In the genomic region with DNA sequence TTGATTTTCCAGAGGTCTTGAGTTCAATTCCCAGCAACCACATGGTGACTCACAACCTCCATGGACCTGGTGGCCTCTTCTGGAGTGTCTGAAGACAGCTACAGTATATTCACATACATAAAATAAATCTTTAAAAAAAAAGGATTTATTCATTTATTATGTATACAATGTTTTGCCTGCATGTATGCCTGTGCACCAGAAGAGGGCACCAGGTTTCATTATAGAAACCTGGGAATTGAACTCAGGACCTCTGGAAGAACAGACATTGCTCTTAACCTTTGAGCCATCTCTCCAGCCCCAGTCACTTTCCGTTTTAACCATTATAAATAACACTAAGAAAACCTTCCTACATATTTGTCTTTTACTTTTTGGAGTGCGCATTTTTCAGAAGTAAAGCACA, we compare ENCODE assay signal across 23 mouse cellular contexts. TPM values are rescaled to one million over a fixed set of nuclear protein-coding genes. Genes with fewer than 3 reads are reported as not detected.
A peak's percentile ranks its signal among the peaks of the same experiment; 100 is the strongest.
DNase-seq lines count a peak whose midpoint lies in the region; ATAC-seq and TF ChIP-seq lines count a peak whose summit lies in the region.
"Had no signal": no experiment of that assay in that cellular context is flagged by ENCODE, and none has a peak within 500 bp of the region (broad histone marks: within the 10 kb centered on the region; RNA-seq: fewer than 3 reads in every experiment).

No protein-coding gene starts in this region.

- H3K27me3 ChIP-seq in heart, adult 2 months (ENCODE audit: control insufficient read depth, insufficient read depth, low read length), result no peaks in the 10 kb centered on the region
- H3K27me3 ChIP-seq in midbrain, postnatal 0 days (ENCODE audit: insufficient read depth, low read length), result no peaks in the 10 kb centered on the region
- no peaks in the 10 kb centered on the region for H3K27me3 ChIP-seq in midbrain, embryonic 16.5 days (ENCODE audit: control insufficient read depth, insufficient read depth, low read depth, low read length)
- H3K27me3 ChIP-seq: embryonic facial prominence, embryonic 15.5 days; heart, embryonic 12.5 days; hindbrain, embryonic 15.5 days; liver, embryonic 15.5 days; stomach, embryonic 15.5 days had no signal

- H3K4me1 ChIP-seq in heart, adult 2 months (ENCODE audit: control insufficient read depth, insufficient read depth, low read length), result no peaks in the 10 kb centered on the region
- no peaks in the 10 kb centered on the region for H3K4me1 ChIP-seq in midbrain, postnatal 0 days (ENCODE audit: insufficient read depth, low read length)
- H3K4me1 ChIP-seq in midbrain, embryonic 16.5 days (ENCODE audit: control insufficient read depth, insufficient read depth, low read length), result no peaks in the 10 kb centered on the region
- H3K4me1 ChIP-seq: embryonic facial prominence, embryonic 15.5 days; hindbrain, embryonic 15.5 days; stomach, embryonic 15.5 days had no signal

- intact Hi-C loops in heart, adult 2 months (cut with DNase I), result loop anchor here (2.0 to 5.0 kb wide), 2 partner anchors 60 to 116 kb away; a partner anchor contains a TSS
- intact Hi-C loops in left cerebral cortex, adult 2 months (cut with DNase I), result loop anchor here (5.0 kb wide), 1 partner anchor 115 kb away; no protein-coding TSS in a partner anchor

- no peak for TF ChIP-seq EP300 in heart, adult 2 months (IDR thresholded peaks at IDR 0.05; ENCODE audit: insufficient read depth, low read depth, low read length)

- WGBS in heart, adult 2 months, result 99% methylated on average over 2 of the region's 2 CpGs
- WGBS in midbrain, postnatal 0 days, result 98% methylated on average over 2 of the region's 2 CpGs
- 98% methylated on average over 2 of the region's 2 CpGs for WGBS in midbrain, embryonic 16.5 days

- no peak overlapping the region for H3K4me2 ChIP-seq in midbrain, postnatal 0 days (ENCODE audit: low read depth, low read length, poor library complexity, severe bottlenecking)
- H3K4me2 ChIP-seq in midbrain, embryonic 16.5 days (ENCODE audit: low read length), result no peak overlapping the region
- H3K4me2 ChIP-seq: embryonic facial prominence, embryonic 15.5 days; heart, embryonic 12.5 days; hindbrain, embryonic 15.5 days; liver, embryonic 15.5 days; stomach, embryonic 15.5 days had no signal

- H3K4me3 ChIP-seq in heart, adult 2 months, result no peak overlapping the region
- H3K4me3 ChIP-seq in left cerebral cortex, adult 2 months, result no peak overlapping the region
- no peak overlapping the region for H3K4me3 ChIP-seq in midbrain, postnatal 0 days (ENCODE audit: low read depth, low read length)
- no peak overlapping the region for H3K4me3 ChIP-seq in midbrain, embryonic 16.5 days (ENCODE audit: low read depth, low read length)
- H3K4me3 ChIP-seq: embryonic facial prominence, embryonic 10.5 days; embryonic facial prominence, embryonic 15.5 days; heart, embryonic 12.5 days; hindbrain, embryonic 10.5 days; hindbrain, embryonic 15.5 days; liver, embryonic 15.5 days; stomach, embryonic 15.5 days had no signal

- no peaks in the 10 kb centered on the region for H3K36me3 ChIP-seq in heart, adult 2 months (ENCODE audit: control insufficient read depth, insufficient read depth, low read length)
- peaks cover 5% of the 10 kb centered on the region; the same call in 1 of the 2 replicates for H3K36me3 ChIP-seq in midbrain, postnatal 0 days (ENCODE audit: insufficient read depth, low read length)
- no peaks in the 10 kb centered on the region for H3K36me3 ChIP-seq in midbrain, embryonic 16.5 days (ENCODE audit: control insufficient read depth, insufficient read depth, low read length)

- H3K79me2 ChIP-seq in heart, adult 2 months (replicated peaks; ENCODE audit: control insufficient read depth, insufficient read depth, low read length), result no peaks in the 10 kb centered on the region

- H3K9ac ChIP-seq in heart, adult 2 months (ENCODE audit: low read depth, low read length), result no peak overlapping the region
- H3K9ac ChIP-seq in midbrain, postnatal 0 days (replicated peaks; ENCODE audit: low read length, poor library complexity, severe bottlenecking), result no peak overlapping the region
- H3K9ac ChIP-seq in midbrain, embryonic 16.5 days (ENCODE audit: low read depth, low read length), result no peak overlapping the region
- H3K9ac ChIP-seq: embryonic facial prominence, embryonic 15.5 days; heart, embryonic 12.5 days; hindbrain, embryonic 15.5 days; liver, embryonic 15.5 days; stomach, embryonic 15.5 days had no signal

- ATAC-seq in midbrain, postnatal 0 days (ENCODE audit: low FRiP score), result no peak
- no peak for ATAC-seq in midbrain, embryonic 16.5 days
- no peak for ATAC-seq in frontal cortex, adult (ENCODE audit: low TSS enrichment)
- ATAC-seq: CD4-positive, CD25-positive, alpha-beta regulatory T cell, adult 4 months; forebrain, embryonic 14.5 days had no signal

- TF ChIP-seq CTCF in heart, adult 2 months (IDR thresholded peaks at IDR 0.05), result peak; percentile 61
- peak; percentile 35 for TF ChIP-seq CTCF in left cerebral cortex, adult 2 months (IDR thresholded peaks at IDR 0.05)
- peak; percentile 38 for TF ChIP-seq CTCF in midbrain, postnatal 0 days (IDR thresholded peaks at IDR 0.05)

- H3K9me3 ChIP-seq in midbrain, postnatal 0 days (ENCODE audit: low read length), result no peaks in the 10 kb centered on the region
- no peaks in the 10 kb centered on the region for H3K9me3 ChIP-seq in midbrain, embryonic 16.5 days (replicated peaks; ENCODE audit: control insufficient read depth, low read length, poor library complexity, severe bottlenecking)
- H3K9me3 ChIP-seq: embryonic facial prominence, embryonic 10.5 days; embryonic facial prominence, embryonic 15.5 days; hindbrain, embryonic 10.5 days; hindbrain, embryonic 15.5 days; liver, embryonic 15.5 days; stomach, embryonic 15.5 days had no signal

- no peak for TF ChIP-seq POLR2A in heart, adult 2 months (IDR thresholded peaks at IDR 0.05; ENCODE audit: insufficient read depth, low read depth, low read length)

- no peak for DNase-seq in heart, adult 2 months
- DNase-seq in heart, adult 18-20 months, result no peak
- DNase-seq in left cerebral cortex, adult 2 months (ENCODE audit: extremely low spot score in 1 of 2, low spot score in 2 of 2), result no peak
- no peak for DNase-seq in left cerebral cortex, adult 9 months (ENCODE audit: low spot score in 2 of 2)
- DNase-seq in midbrain, postnatal 0 days (ENCODE audit: low spot score), result no peak
- DNase-seq: adrenal gland, adult 8-10 months; cerebellum, adult 2 months; gastrocnemius, postnatal 14 days; heart, adult 11 months; left cerebral cortex, postnatal 4 days; midbrain, embryonic 14.5 days; right cerebral cortex, postnatal 25 days had no signal

- H3K27ac ChIP-seq in heart, adult 2 months, result no peak overlapping the region
- no peak overlapping the region for H3K27ac ChIP-seq in left cerebral cortex, adult 2 months
- no peak overlapping the region for H3K27ac ChIP-seq in midbrain, postnatal 0 days (ENCODE audit: low read depth, low read length)
- H3K27ac ChIP-seq in midbrain, embryonic 16.5 days (ENCODE audit: low read length), result no peak overlapping the region
- H3K27ac ChIP-seq: embryonic facial prominence, embryonic 10.5 days; embryonic facial prominence, embryonic 15.5 days; hindbrain, embryonic 10.5 days; hindbrain, embryonic 15.5 days; liver, embryonic 15.5 days; stomach, embryonic 15.5 days had no signal

RNA-seq across cellular contexts. Expression of a gene that starts 13.7 kb away (rescaled TPM):
- 1 to 10 TPM; 6.2 to 9.1 TPM for total RNA-seq in heart, adult 2 months (2021)
- 7.4 and 12.7 TPM in 2 replicates for polyA plus RNA-seq in heart, adult 2 months (2012; rRNA removed)
- total RNA-seq in heart, adult 18-20 months (2021), result 1 to 10 TPM; 7.3 to 8.4 TPM
- total RNA-seq in left cerebral cortex, adult 2 months (2021), result 10 to 100 TPM; 11.8 to 12.5 TPM
- 9.7 and 11.0 TPM in 2 replicates for total RNA-seq in midbrain, postnatal 0 days (2014; rRNA removed)
- 11.0 and 11.6 TPM in 2 replicates for polyA plus RNA-seq in midbrain, postnatal 0 days (2015; fragmentation: Nextera tagmentation; extraction: Ambion mirVana)
- polyA plus RNA-seq in midbrain, embryonic 16.5 days (2015; fragmentation: Nextera tagmentation; extraction: Ambion mirVana), result 12.7 and 14.4 TPM in 2 replicates

RNA-seq across cellular contexts. Expression of a gene that starts 15.4 kb away (rescaled TPM):
- 1 to 10 TPM in 1 of 2 experiments, under 1 TPM in 1; 0.50 to 1.1 TPM for total RNA-seq in heart, adult 2 months (2021)
- polyA plus RNA-seq in heart, adult 2 months (2012; rRNA removed), result 2.4 and 3.6 TPM in 2 replicates
- total RNA-seq in heart, adult 18-20 months (2021), result under 1 TPM in 1 of 2 experiments, not detected in 1; 0.74 TPM
- 10 to 100 TPM; 43.7 to 48.3 TPM for total RNA-seq in left cerebral cortex, adult 2 months (2021)
- total RNA-seq in midbrain, postnatal 0 days (2014; rRNA removed), result 55.5 and 82.1 TPM in 2 replicates
- polyA plus RNA-seq in midbrain, postnatal 0 days (2015; fragmentation: Nextera tagmentation; extraction: Ambion mirVana), result 80.5 and 83.8 TPM in 2 replicates
- 36.7 and 43.0 TPM in 2 replicates for polyA plus RNA-seq in midbrain, embryonic 16.5 days (2015; fragmentation: Nextera tagmentation; extraction: Ambion mirVana)
- polyA plus RNA-seq: CD4-positive, CD25-positive, alpha-beta regulatory T cell, adult 4 months had no signal

RNA-seq across cellular contexts. Expression of a gene that starts 17.3 kb away (rescaled TPM):
- total RNA-seq in heart, adult 2 months (2021), result 1 to 10 TPM in 1 of 2 experiments, under 1 TPM in 1; 0.55 to 2.3 TPM
- 1.7 and 2.0 TPM in 2 replicates for polyA plus RNA-seq in heart, adult 2 months (2012; rRNA removed)
- total RNA-seq in heart, adult 18-20 months (2021), result under 1 TPM; 0.52 to 0.93 TPM
- total RNA-seq in left cerebral cortex, adult 2 months (2021), result under 1 TPM; 0.75 to 0.93 TPM
- total RNA-seq in midbrain, postnatal 0 days (2014; rRNA removed), result 1.1 and 2.5 TPM in 2 replicates
- 1.3 and 1.5 TPM in 2 replicates for polyA plus RNA-seq in midbrain, postnatal 0 days (2015; fragmentation: Nextera tagmentation; extraction: Ambion mirVana)
- 2.9 and 3.0 TPM in 2 replicates for polyA plus RNA-seq in midbrain, embryonic 16.5 days (2015; fragmentation: Nextera tagmentation; extraction: Ambion mirVana)

RNA-seq across cellular contexts. Expression of a gene that starts 39.5 kb away (rescaled TPM):
- 10 to 100 TPM; 42.0 to 42.8 TPM for total RNA-seq in heart, adult 2 months (2021)
- polyA plus RNA-seq in heart, adult 2 months (2012; rRNA removed), result 31.5 and 46.8 TPM in 2 replicates
- total RNA-seq in heart, adult 18-20 months (2021), result 10 to 100 TPM; 41.5 TPM
- 10 to 100 TPM; 75.5 to 85.2 TPM for total RNA-seq in left cerebral cortex, adult 2 months (2021)
- total RNA-seq in midbrain, postnatal 0 days (2014; rRNA removed), result 72.9 and 84.7 TPM in 2 replicates
- 299 and 341 TPM in 2 replicates for polyA plus RNA-seq in midbrain, postnatal 0 days (2015; fragmentation: Nextera tagmentation; extraction: Ambion mirVana)
- polyA plus RNA-seq in midbrain, embryonic 16.5 days (2015; fragmentation: Nextera tagmentation; extraction: Ambion mirVana), result 204 TPM in 2 replicates

RNA-seq across cellular contexts. Expression of a gene that starts 50.7 kb away (rescaled TPM):
- total RNA-seq in heart, adult 2 months (2021), result 10 to 100 TPM; 72.1 to 76.0 TPM
- 11.2 and 22.5 TPM in 2 replicates for polyA plus RNA-seq in heart, adult 2 months (2012; rRNA removed)
- 10 to 100 TPM; 69.0 to 76.7 TPM for total RNA-seq in heart, adult 18-20 months (2021)
- 10 to 100 TPM; 56.5 to 60.3 TPM for total RNA-seq in left cerebral cortex, adult 2 months (2021)
- 26.6 and 35.1 TPM in 2 replicates for total RNA-seq in midbrain, postnatal 0 days (2014; rRNA removed)
- 36.9 and 40.9 TPM in 2 replicates for polyA plus RNA-seq in midbrain, postnatal 0 days (2015; fragmentation: Nextera tagmentation; extraction: Ambion mirVana)
- 38.7 and 40.9 TPM in 2 replicates for polyA plus RNA-seq in midbrain, embryonic 16.5 days (2015; fragmentation: Nextera tagmentation; extraction: Ambion mirVana)

Comparison
In these comparisons a context has a peak if more than half of its experiments do, and no peak if none do; other contexts are left out.
1. RNA of a gene that starts 15.4 kb away (total RNA-seq): 55.5 to 82.1 TPM in midbrain, postnatal 0 days and 43.7 to 48.3 TPM in left cerebral cortex, adult 2 months; 0.50 to 1.1 TPM in heart, adult 2 months and 0.74 TPM in heart, adult 18-20 months; every median in the first group is over 10 times any median in the second.
2. Peak in every context shown above with its lines, with median percentiles within 50 percentile points of each other: CTCF ChIP-seq.